Mouse (Mus musculus) naive thymus-derived CD4-positive, alpha-beta T cell, adult 5 months (primary cell): ENCODE results near the gene 6430531B16Rik. TPM values are rescaled to one million over a fixed set of nuclear protein-coding genes. Genes with fewer than 3 reads are reported as not detected.

ENCODE experiments used
- polyA plus RNA-seq: library from polyadenylated mRNA; unstranded; fragments of 100-300 nt; shearing (Covaris generic); gene quantifications from one replicate; pipeline ENCODE4 v1.2.1, GENCODE M21; 2017

The 6430531B16Rik gene
- polyA plus RNA-seq: not detected

GRCm38 (mm10) chr7:139978278-139978892, at the start of gene 6430531B16Rik:
6430531B16Rik (minus strand) TSS chr7:139978755.

GRCm38 (mm10) chr7:139992406-139992805, 13.9 kb upstream of the 6430531B16Rik start, which contains the start of gene Adam8:
Adam8 (minus strand) TSS chr7:139992562.

DNA sequence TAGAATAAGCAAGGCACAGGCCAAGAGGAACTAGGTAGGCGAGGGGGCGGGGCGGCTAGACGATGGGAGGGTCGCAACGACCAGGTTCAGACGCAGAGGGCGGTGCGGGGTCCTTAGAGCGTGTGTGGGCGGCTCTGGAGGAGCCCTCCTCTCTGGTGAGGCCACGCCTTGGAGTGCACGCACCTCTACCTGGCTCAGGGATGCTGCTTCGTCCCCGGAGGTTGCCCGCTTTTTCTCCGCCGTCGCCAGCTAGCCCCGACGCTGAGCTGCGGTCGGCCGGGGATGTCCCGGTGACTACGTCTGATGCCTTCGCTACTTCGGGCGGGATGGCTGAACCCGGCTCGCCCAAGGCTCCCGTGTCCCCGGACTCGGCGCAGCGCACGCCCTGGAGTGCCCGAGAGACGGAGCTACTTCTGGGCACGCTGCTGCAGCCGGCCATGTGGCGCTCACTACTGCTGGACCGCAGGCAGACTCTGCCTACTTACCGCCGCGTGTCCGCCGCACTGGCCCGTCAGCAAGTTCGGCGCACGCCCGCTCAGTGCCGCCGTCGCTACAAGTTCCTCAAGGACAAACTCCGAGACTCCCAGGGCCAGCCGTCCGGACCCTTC, 34.8 kb downstream of the 6430531B16Rik start, which contains the start of gene Utf1:
TSS of gene Utf1 (plus strand) at position 116 of the 608 bp plus-strand sequence.

Other genes with a start within 250 kb of the 6430531B16Rik start
- not detected for gene Adgra1, start 144.6 kb downstream of the 6430531B16Rik start, polyA plus RNA-seq
- not detected for gene Kndc1, start 84.1 kb downstream of the 6430531B16Rik start, polyA plus RNA-seq
- gene Utf1, start 35.0 kb downstream of the 6430531B16Rik start, polyA plus RNA-seq: 0.37 TPM
- gene Adam8, start 13.8 kb upstream of the 6430531B16Rik start, polyA plus RNA-seq: 0.21 TPM
- gene Zfp511, start 57.6 kb upstream of the 6430531B16Rik start, polyA plus RNA-seq: 42.6 TPM
- 29.9 TPM for gene Tubgcp2, start 57.9 kb upstream of the 6430531B16Rik start, polyA plus RNA-seq
- gene Msx3, start 70.3 kb upstream of the 6430531B16Rik start, polyA plus RNA-seq: not detected
- gene Caly, start 103.8 kb upstream of the 6430531B16Rik start, polyA plus RNA-seq: not detected
- gene Prap1, start 114.6 kb upstream of the 6430531B16Rik start, polyA plus RNA-seq: not detected
- 2.6 TPM for gene Fuom, start 123.7 kb upstream of the 6430531B16Rik start, polyA plus RNA-seq
- gene Paox, start 137.0 kb upstream of the 6430531B16Rik start, polyA plus RNA-seq: 6.3 TPM
- 32.1 TPM for gene Echs1, start 137.7 kb upstream of the 6430531B16Rik start, polyA plus RNA-seq
- gene Mtg1, start 158.8 kb upstream of the 6430531B16Rik start, polyA plus RNA-seq: 20.7 TPM
- not detected for gene Sprn, start 176.1 kb upstream of the 6430531B16Rik start, polyA plus RNA-seq
- gene Olfr522, start 186.0 kb upstream of the 6430531B16Rik start, polyA plus RNA-seq: not detected
- not detected for gene Olfr523, start 194.5 kb upstream of the 6430531B16Rik start, polyA plus RNA-seq
- gene Olfr524, start 227.2 kb upstream of the 6430531B16Rik start, polyA plus RNA-seq: not detected
- not detected for gene Cd163l1, start 239.5 kb upstream of the 6430531B16Rik start, polyA plus RNA-seq